Mouse (Mus musculus): Measurements from ENCODE around the gene Spaca4.

DNA sequence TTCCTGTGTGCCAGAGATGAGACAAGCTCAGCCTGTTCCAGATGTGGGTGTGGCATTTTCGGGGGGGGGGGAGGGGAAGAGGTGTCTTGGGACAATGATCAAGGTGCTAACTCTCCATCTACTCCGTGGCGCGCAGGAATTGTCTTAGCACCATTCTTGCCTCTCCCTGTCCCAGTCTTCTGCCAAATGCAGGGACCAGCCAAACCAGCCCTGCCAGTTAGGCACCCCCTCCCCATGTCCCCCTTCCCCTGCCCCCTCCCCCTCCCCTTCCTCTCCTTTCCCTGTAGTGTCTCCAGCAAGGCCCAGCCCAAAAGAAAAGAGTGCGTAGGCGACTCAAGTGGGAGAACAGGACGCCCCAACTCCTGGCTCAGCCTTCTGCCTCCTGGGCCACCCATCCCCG lies 41.2 kb upstream of the Spaca4 start:
- TF ChIP-seq ELF1 (IDR thresholded peaks at IDR 0.05; ENCODE audit: low read depth, low read length) (no peak), POLR2A (IDR thresholded peaks at IDR 0.05; ENCODE audit: control insufficient read depth in 1 of 2, insufficient read depth in 1 of 2, low read depth in 1 of 2, low read length in 2 of 2, poor library complexity in 1 of 2) (no peak), CTCF (IDR thresholded peaks at IDR 0.05 in 2 of 3, conservative IDR thresholded peaks at IDR 0.05 in 1 of 3; ENCODE audit: control insufficient read depth in 1 of 3, insufficient read depth in 1 of 3, low read depth in 2 of 3, low read length in 3 of 3, poor library complexity in 1 of 3, severe bottlenecking in 1 of 3) (no peak), HCFC1 (IDR thresholded peaks at IDR 0.05; ENCODE audit: low read depth, low read length) (no peak)

All from MEL (cell line).